Comparison of ENCODE assay signal across 23 mouse cellular contexts in genomic region chr17:87628706-87629105, GRCm38 (mm10). TPM values are rescaled to one million over a fixed set of nuclear protein-coding genes. Genes with fewer than 3 reads are reported as not detected.
DNase-seq lines count a peak whose midpoint lies in the region; ATAC-seq lines count a peak whose summit lies in the region.
"Had no signal": no experiment of that assay in that cellular context is flagged by ENCODE, and none has a peak within 500 bp of the region (broad histone marks: within the 10 kb centered on the region; RNA-seq: fewer than 3 reads in every experiment).

No protein-coding gene starts in this region.

- WGBS in intestine, embryonic 16.5 days = 55% methylated on average over 7 of the region's 7 CpGs
- WGBS in limb, embryonic 12.5 days = 23% methylated on average over 7 of the region's 7 CpGs
- WGBS in midbrain, embryonic 16.5 days = 78% methylated on average over 7 of the region's 7 CpGs
- 78% methylated on average over 7 of the region's 7 CpGs for WGBS in heart, embryonic 10.5 days

- H3K9me3 ChIP-seq in intestine, embryonic 16.5 days (ENCODE audit: control insufficient read depth, low read length) = no peaks in the 10 kb centered on the region
- H3K9me3 ChIP-seq in limb, embryonic 12.5 days = no peaks in the 10 kb centered on the region
- H3K9me3 ChIP-seq in midbrain, embryonic 16.5 days (replicated peaks; ENCODE audit: control insufficient read depth, low read length, poor library complexity, severe bottlenecking) = no peaks in the 10 kb centered on the region
- H3K9me3 ChIP-seq in heart, embryonic 10.5 days = no peaks in the 10 kb centered on the region
- H3K9me3 ChIP-seq: embryonic facial prominence, embryonic 15.5 days; forebrain, embryonic 10.5 days; forebrain, embryonic 15.5 days; G1E; heart, embryonic 12.5 days; hindbrain, embryonic 10.5 days had no signal

- H3K4me2 ChIP-seq in intestine, embryonic 16.5 days (ENCODE audit: low read depth, low read length) = no peak overlapping the region
- no peak overlapping the region for H3K4me2 ChIP-seq in limb, embryonic 12.5 days
- no peak overlapping the region for H3K4me2 ChIP-seq in midbrain, embryonic 16.5 days (ENCODE audit: low read length)
- H3K4me2 ChIP-seq: embryonic facial prominence, embryonic 15.5 days; forebrain, embryonic 15.5 days; heart, embryonic 12.5 days; hindbrain, embryonic 14.5 days had no signal

- H3K27me3 ChIP-seq in intestine, embryonic 16.5 days (replicated peaks; ENCODE audit: control insufficient read depth, insufficient read depth, low read length) = no peaks in the 10 kb centered on the region
- no peaks in the 10 kb centered on the region for H3K27me3 ChIP-seq in limb, embryonic 12.5 days
- H3K27me3 ChIP-seq in midbrain, embryonic 16.5 days (ENCODE audit: control insufficient read depth, insufficient read depth, low read depth, low read length) = no peaks in the 10 kb centered on the region
- peaks cover 7% of the 10 kb centered on the region for H3K27me3 ChIP-seq in heart, embryonic 10.5 days (ENCODE audit: insufficient read depth, poor library complexity, severe bottlenecking)
- H3K27me3 ChIP-seq: embryonic facial prominence, embryonic 15.5 days; forebrain, embryonic 15.5 days had no signal

- no peak overlapping the region for H3K4me3 ChIP-seq in intestine, embryonic 16.5 days (ENCODE audit: low read length)
- H3K4me3 ChIP-seq in limb, embryonic 12.5 days (replicated peaks) = no peak overlapping the region
- H3K4me3 ChIP-seq in midbrain, embryonic 16.5 days (ENCODE audit: low read depth, low read length) = no peak overlapping the region
- no peak overlapping the region for H3K4me3 ChIP-seq in heart, embryonic 10.5 days
- H3K4me3 ChIP-seq: embryonic facial prominence, embryonic 15.5 days; erythroblast, embryonic 14.5 days; forebrain, embryonic 10.5 days; forebrain, embryonic 15.5 days; heart, adult 2 months; heart, embryonic 12.5 days; hindbrain, embryonic 10.5 days had no signal

- DNase-seq in 3T3-L1 (ENCODE audit: low read depth, low spot score) = peak; percentile 42
- peak; percentile 73 for DNase-seq in NIH3T3 (ENCODE audit: low read depth)
- no peak for DNase-seq in cerebellum, postnatal 4 days (ENCODE audit: low spot score in 2 of 2)
- DNase-seq in ovary, postnatal 14 days (ENCODE audit: low spot score) = no peak
- DNase-seq in heart, embryonic 10.5 days (ENCODE audit: low spot score) = no peak
- DNase-seq: adrenal gland, postnatal 10 days; B cell, adult 2 months; cerebellum, adult 11 months; cerebellum, adult 9-10 months; gastrocnemius, postnatal 14 days; heart, adult 2 months had no signal

- H3K36me3 ChIP-seq in intestine, embryonic 16.5 days (ENCODE audit: control insufficient read depth, insufficient read depth, low read length) = no peaks in the 10 kb centered on the region
- H3K36me3 ChIP-seq in limb, embryonic 12.5 days = no peaks in the 10 kb centered on the region
- H3K36me3 ChIP-seq in midbrain, embryonic 16.5 days (ENCODE audit: control insufficient read depth, insufficient read depth, low read length) = no peaks in the 10 kb centered on the region
- H3K36me3 ChIP-seq in heart, embryonic 10.5 days = no peaks in the 10 kb centered on the region
- H3K36me3 ChIP-seq: embryonic facial prominence, embryonic 15.5 days; forebrain, embryonic 10.5 days; forebrain, embryonic 15.5 days; G1E; heart, embryonic 12.5 days; hindbrain, embryonic 10.5 days had no signal

- peak overlapping the region; percentile 80 for H3K27ac ChIP-seq in intestine, embryonic 16.5 days (ENCODE audit: low read length)
- H3K27ac ChIP-seq in limb, embryonic 12.5 days = peak overlapping the region; percentile 54
- H3K27ac ChIP-seq in midbrain, embryonic 16.5 days (ENCODE audit: low read length) = no peak overlapping the region
- H3K27ac ChIP-seq in heart, embryonic 10.5 days = no peak overlapping the region
- H3K27ac ChIP-seq: embryonic facial prominence, embryonic 15.5 days; forebrain, embryonic 10.5 days; forebrain, embryonic 15.5 days; heart, adult 2 months; hindbrain, embryonic 10.5 days; hindbrain, embryonic 14.5 days had no signal

- H3K9ac ChIP-seq in intestine, embryonic 16.5 days (ENCODE audit: low read depth, low read length) = no peak overlapping the region
- no peak overlapping the region for H3K9ac ChIP-seq in limb, embryonic 12.5 days (replicated peaks)
- H3K9ac ChIP-seq in midbrain, embryonic 16.5 days (ENCODE audit: low read depth, low read length) = no peak overlapping the region
- H3K9ac ChIP-seq: embryonic facial prominence, embryonic 15.5 days; forebrain, embryonic 15.5 days; heart, embryonic 12.5 days; hindbrain, embryonic 14.5 days had no signal

- H3K4me1 ChIP-seq in intestine, embryonic 16.5 days (ENCODE audit: control insufficient read depth, insufficient read depth, low read length) = peaks cover 5% of the 10 kb centered on the region; the same call in 1 of the 2 replicates
- peaks cover 10% of the 10 kb centered on the region; the same call in 1 of the 2 replicates for H3K4me1 ChIP-seq in limb, embryonic 12.5 days (replicated peaks)
- H3K4me1 ChIP-seq in midbrain, embryonic 16.5 days (ENCODE audit: control insufficient read depth, insufficient read depth, low read length) = no peaks in the 10 kb centered on the region
- H3K4me1 ChIP-seq in heart, embryonic 10.5 days = no peaks in the 10 kb centered on the region; the same call in 1 of the 2 replicates
- H3K4me1 ChIP-seq: forebrain, embryonic 10.5 days; forebrain, embryonic 15.5 days; heart, embryonic 12.5 days; hindbrain, embryonic 10.5 days had no signal

- ATAC-seq in intestine, embryonic 16.5 days = no peak
- ATAC-seq in limb, embryonic 12.5 days (ENCODE audit: insufficient number of reproducible peaks, insufficient read depth, low FRiP score, low TSS enrichment, low read depth) = no peak
- no peak for ATAC-seq in midbrain, embryonic 16.5 days
- ATAC-seq: CD4-positive, CD25-positive, alpha-beta regulatory T cell, adult 4 months; forebrain, embryonic 15.5 days had no signal

RNA-seq across cellular contexts. Expression of gene Epcam, which starts 7.1 kb away (rescaled TPM):
- polyA plus RNA-seq in intestine, embryonic 16.5 days (2015; fragmentation: Nextera tagmentation; extraction: Ambion mirVana) = 1,152 and 1,162 TPM in 2 replicates
- polyA plus RNA-seq in limb, embryonic 12.5 days (2016; fragmentation: Nextera tagmentation; extraction: Ambion mirVana) = 53.0 and 58.6 TPM in 2 replicates
- polyA plus RNA-seq in midbrain, embryonic 16.5 days (2015; fragmentation: Nextera tagmentation; extraction: Ambion mirVana) = 3.3 and 4.1 TPM in 2 replicates
- 7.4 and 33.9 TPM in 2 replicates for polyA plus RNA-seq in heart, embryonic 10.5 days (2016; fragmentation: Nextera tagmentation; extraction: Ambion mirVana)
- polyA plus RNA-seq: erythroblast, embryonic 14.5 days; G1E had no signal

RNA-seq across cellular contexts. Expression of gene Msh2, which starts 43.4 kb away (rescaled TPM):
- polyA plus RNA-seq in intestine, embryonic 16.5 days (2015; fragmentation: Nextera tagmentation; extraction: Ambion mirVana) = 55.0 and 59.5 TPM in 2 replicates
- polyA plus RNA-seq in limb, embryonic 12.5 days (2016; fragmentation: Nextera tagmentation; extraction: Ambion mirVana) = 119 and 131 TPM in 2 replicates
- 64.5 and 66.4 TPM in 2 replicates for polyA plus RNA-seq in midbrain, embryonic 16.5 days (2015; fragmentation: Nextera tagmentation; extraction: Ambion mirVana)
- 63.8 and 75.1 TPM in 2 replicates for polyA plus RNA-seq in heart, embryonic 10.5 days (2016; fragmentation: Nextera tagmentation; extraction: Ambion mirVana)

Comparison
In these comparisons a context has a peak if more than half of its experiments do, and no peak if none do; other contexts are left out.
1. DNase-seq: peak in 3T3-L1 (single experiment) and NIH3T3 (single experiment); none in cerebellum, postnatal 4 days (0 of 2), ovary, postnatal 14 days (single experiment) and heart, embryonic 10.5 days (single experiment).
2. H3K27ac ChIP-seq: peak in intestine, embryonic 16.5 days (single experiment) and limb, embryonic 12.5 days (single experiment); none in midbrain, embryonic 16.5 days (single experiment) and heart, embryonic 10.5 days (single experiment).
3. RNA of gene Epcam, which starts 7.1 kb away (polyA plus RNA-seq): 1,152 to 1,162 TPM in intestine, embryonic 16.5 days; 53.0 to 58.6 TPM in limb, embryonic 12.5 days, 7.4 to 33.9 TPM in heart, embryonic 10.5 days and 3.3 to 4.1 TPM in midbrain, embryonic 16.5 days; every median in the first group is over 10 times any median in the second.